Mouse (Mus musculus) midbrain, postnatal 0 days (tissue): ENCODE results near the gene Ints1. TPM values are rescaled to one million over a fixed set of nuclear protein-coding genes. Genes with fewer than 3 reads are reported as not detected.

Source experiments
- ATAC-seq: fragments of 200-750 bp; cut with Nextera tagmentation; 2 replicates; pipeline ENCODE4 v1.8.0; 2017; ENCODE audit warnings: moderate number of reproducible peaks, mild to moderate bottlenecking, moderate TSS enrichment, moderate library complexity; ENCODE audit not compliant: low FRiP score
- DNase-seq: peaks from one replicate; pipeline ENCODE4 v3.0.0-alpha.2; 2015; ENCODE audit warnings: low spot score
- H3K27ac ChIP-seq: fragments of 300-500 bp; sonication (generic); 2 replicates; pipeline ENCODE4 v1.5.1; 2014; ENCODE audit warnings: low read depth, mild to moderate bottlenecking, low read length, mixed read lengths
- H3K27me3 ChIP-seq: fragments of 300-500 bp; sonication (generic); 2 replicates; pipeline ENCODE4 v1.6.1; 2014; ENCODE audit warnings: low read length, control low read depth, mixed read lengths; ENCODE audit not compliant: insufficient read depth
- H3K36me3 ChIP-seq: fragments of 300-500 bp; sonication (generic); 2 replicates; pipeline ENCODE4 v1.6.1; 2014; ENCODE audit warnings: low read length, control low read depth, mixed read lengths; ENCODE audit not compliant: insufficient read depth
- H3K4me1 ChIP-seq: fragments of 300-500 bp; sonication (generic); 2 replicates; pipeline ENCODE4 v1.6.1; 2014; ENCODE audit warnings: mild to moderate bottlenecking, control low read depth, antibody characterized with exemption, low read length, mixed read lengths; ENCODE audit not compliant: insufficient read depth
- H3K4me2 ChIP-seq: fragments of 300-500 bp; sonication (generic); 2 replicates; pipeline ENCODE4 v1.6.1; 2014; ENCODE audit warnings: low read depth, mild to moderate bottlenecking, low read length, mixed read lengths; ENCODE audit not compliant: poor library complexity, severe bottlenecking
- H3K4me3 ChIP-seq: fragments of 300-500 bp; sonication (generic); 2 replicates; pipeline ENCODE4 v1.5.1; 2014; ENCODE audit warnings: low read depth, mild to moderate bottlenecking, low read length, moderate library complexity
- H3K9ac ChIP-seq: fragments of 300-500 bp; sonication (generic); replicated peaks from 2 replicates; pipeline ENCODE4 v1.6.1; 2014; ENCODE audit warnings: mild to moderate bottlenecking, low read length, moderate library complexity, mixed read lengths; ENCODE audit not compliant: poor library complexity, severe bottlenecking
- H3K9me3 ChIP-seq: fragments of 300-500 bp; sonication (generic); 2 replicates; pipeline ENCODE4 v1.6.1; 2016; ENCODE audit warnings: low read length, control low read depth
- CTCF ChIP-seq: IDR thresholded peaks from 2 replicates; pipeline ENCODE4 v1.5.1; 2016; ENCODE audit warnings: antibody characterized with exemption, mild to moderate bottlenecking
- WGBS: fragments of 180-500 bp; shearing (Covaris S2); extraction: QIAGEN DNeasy Blood & Tissue Kit; methylation state at CpG from one replicate; pipeline ENCODE4 v1.1.7; 2014; 5-methylcytosine and 5-hydroxymethylcytosine counted together
- polyA plus RNA-seq: library from polyadenylated mRNA; unstranded; fragments of >200 nt; fragmentation: Nextera tagmentation; extraction: Ambion mirVana; gene quantifications from 2 replicates; pipeline ENCODE4 v1.2.1, GENCODE M21; 2015
- total RNA-seq: library from RNA; depleted of rRNA; stranded (reverse); fragments of >200 nt; gene quantifications from 2 replicates; pipeline ENCODE4 v1.2.3, GENCODE M21; 2014; rRNA removed

Ints1 gene
- total RNA-seq, result 129 and 130 TPM in 2 replicates
- 27.1 and 29.1 TPM in 2 replicates for polyA plus RNA-seq

- peak; percentile 98 for TF ChIP-seq CTCF
- Histone ChIP-seq H3K9ac (peak within 1 kb of the TSS; percentile 93), H3K9me3 (no peaks in the 10 kb centered on the region), H3K4me2 (peak within 1 kb of the TSS; percentile 88), H3K27me3 (no peaks in the 10 kb centered on the region), H3K4me3 (peak within 1 kb of the TSS; percentile 95), H3K36me3 (peaks cover 32% of the 10 kb centered on the region), H3K27ac (peak within 1 kb of the TSS; percentile 38), H3K4me1 (peaks cover 4% of the 10 kb centered on the region; the same call in 1 of the 2 replicates)
- under 1% methylated on average over 46 of the region's 55 CpGs for WGBS
- ATAC-seq (peak; percentile 92), DNase-seq (peak; percentile 98)
Observed at GRCm38 (mm10) chr5:139775216-139775926, at the start of gene Ints1. Gene Ints1, minus strand, starts transcription at chr5:139775674.

- no peak for TF ChIP-seq CTCF
- Histone ChIP-seq H3K27ac (no peak overlapping the region), H3K27me3 (no peaks in the 10 kb centered on the region), H3K36me3 (peaks cover 25% of the 10 kb centered on the region), H3K4me1 (peaks cover 10% of the 10 kb centered on the region; the same call in 1 of the 2 replicates), H3K9me3 (no peaks in the 10 kb centered on the region), H3K9ac (no peak overlapping the region), H3K4me2 (no peak overlapping the region), H3K4me3 (no peak overlapping the region)
- no peak for DNase-seq
- ATAC-seq, result no peak
- 92% methylated on average over 10 of the region's 10 CpGs for WGBS
Observed at GRCm38 (mm10) chr5:139824531-139824930, 49.1 kb upstream of the Ints1 start.

GRCm38 (mm10) chr5:139821466-139822459, 46.3 kb upstream of the Ints1 start:
- 87% methylated on average over 12 of the region's 12 CpGs for WGBS
- no peak for TF ChIP-seq CTCF
- no peak overlapping the region for H3K4me3 ChIP-seq
- no peaks in the 10 kb centered on the region for H3K27me3 ChIP-seq
- no peak for ATAC-seq
- no peak for DNase-seq
- peaks cover 10% of the 10 kb centered on the region; the same call in 1 of the 2 replicates for H3K4me1 ChIP-seq
- H3K9me3 ChIP-seq, result no peaks in the 10 kb centered on the region
- H3K36me3 ChIP-seq, result peaks cover 25% of the 10 kb centered on the region
- no peak overlapping the region for H3K4me2 ChIP-seq
- H3K9ac ChIP-seq, result no peak overlapping the region
- no peak overlapping the region for H3K27ac ChIP-seq

GRCm38 (mm10) chr5:139819538-139820181, 44.2 kb upstream of the Ints1 start, which contains the start of gene Tmem184a:
Gene Tmem184a, minus strand, starts transcription at chr5:139819917.
- Histone ChIP-seq H3K27me3 (no peaks in the 10 kb centered on the region), H3K4me2 (no peak within 1 kb of the TSS), H3K4me1 (no peaks in the 10 kb centered on the region), H3K9ac (no peak within 1 kb of the TSS), H3K36me3 (peaks cover 25% of the 10 kb centered on the region), H3K9me3 (no peaks in the 10 kb centered on the region), H3K27ac (no peak within 1 kb of the TSS), H3K4me3 (no peak within 1 kb of the TSS)
- no peak for ATAC-seq
- no peak for DNase-seq
- TF ChIP-seq CTCF, result no peak
- WGBS, result 86% methylated on average over 9 of the region's 9 CpGs

- DNase-seq, result peak; percentile 37
- 49% methylated on average over 4 of the region's 4 CpGs for WGBS
Observed at GRCm38 (mm10) chr5:139818801-139819200, 43.3 kb upstream of the Ints1 start.

More at GRCm38 (mm10) chr5:139818801-139819200, 43.3 kb upstream of the Ints1 start:
- ATAC-seq, result no peak
- H3K27ac ChIP-seq, result no peak overlapping the region
- peaks cover 3% of the 10 kb centered on the region; the same call in 1 of the 2 replicates for H3K27me3 ChIP-seq
- no peaks in the 10 kb centered on the region for H3K4me1 ChIP-seq
- H3K9ac ChIP-seq, result no peak overlapping the region
- peak; percentile 70 for TF ChIP-seq CTCF
- no peak overlapping the region for H3K4me3 ChIP-seq
- H3K4me2 ChIP-seq, result no peak overlapping the region
- no peaks in the 10 kb centered on the region for H3K9me3 ChIP-seq
- peaks cover 25% of the 10 kb centered on the region for H3K36me3 ChIP-seq
